Comparison of ENCODE assay signal across 22 mouse cellular contexts in the genomic region with DNA sequence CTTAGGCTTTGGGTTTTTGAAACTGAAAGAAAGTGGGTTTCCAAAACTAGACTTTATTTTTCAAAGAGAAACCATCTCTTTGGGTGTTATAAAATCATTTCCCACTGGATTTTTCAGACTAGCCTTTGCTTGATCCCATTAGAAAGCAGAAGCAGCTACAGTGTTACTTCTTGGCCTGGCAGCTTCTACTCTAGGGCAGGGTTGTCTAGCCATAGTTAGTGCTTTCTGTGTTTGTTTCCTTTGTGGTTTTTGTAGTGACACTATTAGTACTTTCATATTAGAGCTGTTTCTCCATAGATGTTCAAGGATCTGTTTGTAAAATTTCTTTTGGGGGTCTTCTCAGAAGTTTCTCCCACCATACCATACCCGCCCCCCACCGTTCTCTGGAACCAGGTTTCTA. TPM values are rescaled to one million over a fixed set of nuclear protein-coding genes. Genes with fewer than 3 reads are reported as not detected.
DNase-seq lines count a peak whose midpoint lies in the region; ATAC-seq and TF ChIP-seq lines count a peak whose summit lies in the region.
"Had no signal": no experiment of that assay in that cellular context is flagged by ENCODE, and none has a peak within 500 bp of the region (broad histone marks: within the 10 kb centered on the region; RNA-seq: fewer than 3 reads in every experiment).

No protein-coding gene starts in this region.

- no peak for TF ChIP-seq EP300 in heart, adult 2 months (IDR thresholded peaks at IDR 0.05; ENCODE audit: insufficient read depth, low read depth, low read length)
- TF ChIP-seq EP300 in liver, postnatal 0 days (IDR thresholded peaks at IDR 0.05; ENCODE audit: low read depth), result no peak

- H3K9ac ChIP-seq in heart, adult 2 months (ENCODE audit: low read depth, low read length), result no peak overlapping the region
- no peak overlapping the region for H3K9ac ChIP-seq in liver, embryonic 11.5 days (ENCODE audit: low read depth, low read length)
- H3K9ac ChIP-seq in liver, postnatal 0 days (replicated peaks), result 0 out of 2 replicates have a peak overlapping the region, but pooled peaks have one; percentile 8
- H3K9ac ChIP-seq: embryonic facial prominence, embryonic 15.5 days; forebrain, embryonic 15.5 days; heart, embryonic 12.5 days; hindbrain, embryonic 12.5 days; lung, embryonic 14.5 days; midbrain, embryonic 15.5 days; neural tube, embryonic 12.5 days had no signal

- no peaks in the 10 kb centered on the region for H3K9me3 ChIP-seq in liver, embryonic 11.5 days (ENCODE audit: control insufficient read depth, low read length)
- no peaks in the 10 kb centered on the region for H3K9me3 ChIP-seq in liver, postnatal 0 days (ENCODE audit: low read length)
- H3K9me3 ChIP-seq: embryonic facial prominence, embryonic 15.5 days; forebrain, embryonic 15.5 days; heart, embryonic 12.5 days; hindbrain, embryonic 12.5 days; midbrain, embryonic 15.5 days; neural tube, embryonic 12.5 days had no signal

- 0 out of 2 replicates have a peak, but pooled peaks cover 2% of the 10 kb centered on the region for H3K79me2 ChIP-seq in heart, adult 2 months (replicated peaks; ENCODE audit: control insufficient read depth, insufficient read depth, low read length)

- peak; percentile 50 for ATAC-seq in activated CD4-positive, CD25-positive, alpha-beta regulatory T cell, adult 4 months
- no peak for ATAC-seq in liver, embryonic 11.5 days (replicated peaks; ENCODE audit: low FRiP score)
- ATAC-seq in liver, postnatal 0 days, result no peak
- ATAC-seq: forebrain, embryonic 15.5 days; midbrain, embryonic 15.5 days had no signal

- WGBS in heart, adult 2 months, result 95% methylated on average over 2 of the region's 2 CpGs
- 94% methylated on average over 2 of the region's 2 CpGs for WGBS in liver, embryonic 11.5 days
- 69% methylated on average over 2 of the region's 2 CpGs for WGBS in liver, postnatal 0 days (ENCODE audit: insufficient replicate concordance)

- intact Hi-C loops in heart, adult 2 months (cut with DNase I), result no loop called here

- no peak overlapping the region for H3K4me3 ChIP-seq in heart, adult 2 months
- H3K4me3 ChIP-seq in liver, embryonic 11.5 days (ENCODE audit: low read depth, low read length), result no peak overlapping the region
- H3K4me3 ChIP-seq in liver, postnatal 0 days (ENCODE audit: low read depth, low read length), result no peak overlapping the region
- H3K4me3 ChIP-seq: embryonic facial prominence, embryonic 15.5 days; forebrain, embryonic 15.5 days; heart, embryonic 12.5 days; hindbrain, embryonic 12.5 days; midbrain, embryonic 15.5 days; neural tube, embryonic 12.5 days had no signal

- no peak overlapping the region for H3K27ac ChIP-seq in heart, adult 2 months
- no peak overlapping the region for H3K27ac ChIP-seq in liver, embryonic 11.5 days (ENCODE audit: low read depth, low read length)
- H3K27ac ChIP-seq in liver, postnatal 0 days (ENCODE audit: low read depth), result peak overlapping the region; percentile 5; the same call in 1 of the 2 replicates
- H3K27ac ChIP-seq: embryonic facial prominence, embryonic 15.5 days; forebrain, embryonic 15.5 days; hindbrain, embryonic 12.5 days; midbrain, embryonic 15.5 days; neural tube, embryonic 12.5 days had no signal

- TF ChIP-seq POLR2A in heart, adult 2 months (IDR thresholded peaks at IDR 0.05; ENCODE audit: insufficient read depth, low read depth, low read length), result no peak

- peak; percentile 64 for DNase-seq in heart, adult 11 months
- no peak for DNase-seq in heart, adult 2 months
- DNase-seq in liver, embryonic 11.5 days (ENCODE audit: low spot score), result no peak
- DNase-seq in liver, postnatal 0 days, result no peak
- no peak for DNase-seq in thymus, postnatal 4 days
- DNase-seq in cerebellum, postnatal 4 days (ENCODE audit: low spot score in 2 of 2), result no peak
- DNase-seq in lung, adult 18-20 months, result no peak
- DNase-seq: adrenal gland, adult 2 months; cerebellum, adult 18-20 months; cerebellum, postnatal 36 days; heart, postnatal 10 days; kidney, adult 2 months; kidney, postnatal 14 days; lung, embryonic 14.5 days; thymus, postnatal 25 days had no signal

- TF ChIP-seq CTCF in heart, adult 2 months (IDR thresholded peaks at IDR 0.05), result no peak
- no peak for TF ChIP-seq CTCF in liver, postnatal 0 days (IDR thresholded peaks at IDR 0.05; ENCODE audit: low read depth)

- peaks cover 1% of the 10 kb centered on the region for H3K4me1 ChIP-seq in heart, adult 2 months (ENCODE audit: control insufficient read depth, insufficient read depth, low read length)
- H3K4me1 ChIP-seq in liver, embryonic 11.5 days (replicated peaks; ENCODE audit: control insufficient read depth, insufficient read depth, low read length), result peaks cover 38% of the 10 kb centered on the region
- peaks cover 41% of the 10 kb centered on the region for H3K4me1 ChIP-seq in liver, postnatal 0 days (ENCODE audit: insufficient read depth)
- H3K4me1 ChIP-seq: midbrain, embryonic 15.5 days had no signal

- peak overlapping the region; percentile 31 for H3K4me2 ChIP-seq in liver, embryonic 11.5 days
- peak overlapping the region; percentile 29 for H3K4me2 ChIP-seq in liver, postnatal 0 days (ENCODE audit: low read depth, low read length)
- H3K4me2 ChIP-seq: embryonic facial prominence, embryonic 15.5 days; forebrain, embryonic 15.5 days; heart, embryonic 12.5 days; hindbrain, embryonic 12.5 days; lung, embryonic 14.5 days; midbrain, embryonic 15.5 days; neural tube, embryonic 12.5 days had no signal

- H3K27me3 ChIP-seq in heart, adult 2 months (ENCODE audit: control insufficient read depth, insufficient read depth, low read length), result no peaks in the 10 kb centered on the region
- no peaks in the 10 kb centered on the region for H3K27me3 ChIP-seq in liver, embryonic 11.5 days (replicated peaks; ENCODE audit: control insufficient read depth, insufficient read depth, low read length)
- no peaks in the 10 kb centered on the region for H3K27me3 ChIP-seq in liver, postnatal 0 days (ENCODE audit: insufficient read depth, low read length)
- H3K27me3 ChIP-seq: embryonic facial prominence, embryonic 15.5 days; forebrain, embryonic 15.5 days; heart, embryonic 12.5 days; hindbrain, embryonic 12.5 days; midbrain, embryonic 15.5 days; neural tube, embryonic 12.5 days had no signal

- H3K36me3 ChIP-seq in heart, adult 2 months (ENCODE audit: control insufficient read depth, insufficient read depth, low read length), result no peaks in the 10 kb centered on the region; the same call in 1 of the 2 replicates
- H3K36me3 ChIP-seq in liver, embryonic 11.5 days (ENCODE audit: control insufficient read depth, insufficient read depth, low read length), result peaks cover 11% of the 10 kb centered on the region; the same call in 1 of the 2 replicates
- peaks cover 46% of the 10 kb centered on the region for H3K36me3 ChIP-seq in liver, postnatal 0 days (replicated peaks; ENCODE audit: insufficient read depth, low read length)

RNA-seq across cellular contexts. Expression of a gene that starts 33.9 kb away (rescaled TPM):
- 10 to 100 TPM in 1 of 2 experiments, 1 to 10 TPM in 1; 6.0 to 13.1 TPM for total RNA-seq in heart, adult 2 months (2021)
- 3.4 and 4.7 TPM in 2 replicates for polyA plus RNA-seq in heart, adult 2 months (2012; rRNA removed)
- polyA plus RNA-seq in activated CD4-positive, CD25-positive, alpha-beta regulatory T cell, adult 4 months (2017; shearing (Covaris generic)), result 10 to 100 TPM; 15.2 to 26.6 TPM
- polyA plus RNA-seq in liver, embryonic 11.5 days (2014; fragmentation: Nextera tagmentation; extraction: Ambion mirVana), result 37.7 and 37.9 TPM in 2 replicates
- polyA plus RNA-seq in liver, postnatal 0 days (2015; fragmentation: Nextera tagmentation; extraction: Ambion mirVana), result 34.0 and 44.5 TPM in 2 replicates
